Mouse (Mus musculus): ENCODE results near the gene Gnptab.
"Not testable (repeated sequence)": the region's sequence is repeated elsewhere in the genome, so short reads cannot be mapped to it uniquely, and the experiment has no call there.

Gnptab gene

GRCm38 (mm10) chr10:88379013-88379885 lies at the start of gene Gnptab, which contains the start of gene Dram1:
Gene Gnptab (plus strand): TSS chr10:88379132.
Gene Dram1 (minus strand): TSS chr10:88379080.
- DNase-seq (ENCODE audit: low spot score in 2 of 2): peak; percentile 59 to 83

- DNase-seq (ENCODE audit: low spot score in 2 of 2): peak in 1 of 2 experiments; percentile 7
These were observed 48.2 kb upstream of the Gnptab start for GRCm38 (mm10) chr10:88330695-88331094.

- no peak for DNase-seq (ENCODE audit: low spot score in 2 of 2)
These were observed 38.3 kb upstream of the Gnptab start for GRCm38 (mm10) chr10:88340660-88341059.

- no peak for DNase-seq (ENCODE audit: low spot score in 2 of 2)
These were observed 37.6 kb upstream of the Gnptab start for GRCm38 (mm10) chr10:88341368-88341767.

GRCm38 (mm10) chr10:88345899-88346401 lies 33.0 kb upstream of the Gnptab start:
- no peak for DNase-seq (ENCODE audit: low spot score in 2 of 2)

GRCm38 (mm10) chr10:88346454-88347245 lies 32.3 kb upstream of the Gnptab start:
- DNase-seq (ENCODE audit: low spot score in 2 of 2): no peak

GRCm38 (mm10) chr10:88349800-88350199 lies 29.1 kb upstream of the Gnptab start:
- DNase-seq (ENCODE audit: low spot score in 2 of 2): no peak

- no peak for DNase-seq (ENCODE audit: low spot score in 2 of 2)
These were observed 28.2 kb upstream of the Gnptab start for GRCm38 (mm10) chr10:88350687-88351086.

- no peak for DNase-seq (ENCODE audit: low spot score in 2 of 2)
These were observed 27.4 kb upstream of the Gnptab start for GRCm38 (mm10) chr10:88351411-88352103.

- no peak for DNase-seq (ENCODE audit: low spot score in 2 of 2)
These were observed 26.4 kb upstream of the Gnptab start for GRCm38 (mm10) chr10:88352549-88352948.

GRCm38 (mm10) chr10:88354599-88354998 lies 24.3 kb upstream of the Gnptab start:
- DNase-seq (ENCODE audit: low spot score in 2 of 2): no peak

- no peak for DNase-seq (ENCODE audit: low spot score in 2 of 2)
These were observed 22.6 kb upstream of the Gnptab start for GRCm38 (mm10) chr10:88356114-88356982.

- peak in 1 of 2 experiments; percentile 36 for DNase-seq (ENCODE audit: low spot score in 2 of 2)
These were observed 21.9 kb upstream of the Gnptab start for GRCm38 (mm10) chr10:88356983-88357559.

- DNase-seq (ENCODE audit: low spot score in 2 of 2): no peak
These were observed 16.7 kb upstream of the Gnptab start for GRCm38 (mm10) chr10:88362218-88362617.

- DNase-seq (ENCODE audit: low spot score in 2 of 2): no peak
These were observed 14.7 kb upstream of the Gnptab start for GRCm38 (mm10) chr10:88364221-88364620.

- DNase-seq (ENCODE audit: low spot score in 2 of 2): no peak
These were observed 9.7 kb upstream of the Gnptab start for GRCm38 (mm10) chr10:88369233-88369632.

GRCm38 (mm10) chr10:88371793-88372192 lies 7.1 kb upstream of the Gnptab start:
- no peak for DNase-seq (ENCODE audit: low spot score in 2 of 2)

- DNase-seq (ENCODE audit: low spot score in 2 of 2): no peak
These were observed 6.5 kb upstream of the Gnptab start for GRCm38 (mm10) chr10:88372436-88372835.

GRCm38 (mm10) chr10:88372945-88373344 lies 6.0 kb upstream of the Gnptab start:
- not testable (repeated sequence) for DNase-seq (ENCODE audit: low spot score in 2 of 2)

GRCm38 (mm10) chr10:88374984-88375383 lies 3.9 kb upstream of the Gnptab start:
- DNase-seq (ENCODE audit: low spot score in 2 of 2): no peak
